Mouse (Mus musculus): ENCODE measurements around the gene Pla2g10. TPM values are rescaled to one million over a fixed set of nuclear protein-coding genes. Genes with fewer than 3 reads are reported as not detected.
"Not testable (repeated sequence)": the region's sequence is repeated elsewhere in the genome, so short reads cannot be mapped to it uniquely, and the experiment has no call there.

The Pla2g10 gene
- polyA plus RNA-seq, 1 experiment from 2014 or later: 0.36 TPM

- H3K36me3 ChIP-seq: no peaks in the 10 kb centered on the region
- H3K4me2 ChIP-seq: no peak overlapping the region
- WGBS: 60% methylated on average over 3 of the region's 3 CpGs
- H3K4me3 ChIP-seq: no peak overlapping the region
- H3K27me3 ChIP-seq: no peaks in the 10 kb centered on the region
- no peaks in the 10 kb centered on the region for H3K4me1 ChIP-seq
- no peak for ATAC-seq (ENCODE audit: insufficient number of reproducible peaks, low FRiP score, low TSS enrichment, low read depth)
- no peak overlapping the region for H3K9ac ChIP-seq
- no peaks in the 10 kb centered on the region for H3K9me3 ChIP-seq
- H3K27ac ChIP-seq: no peak overlapping the region
Observed at GRCm38 (mm10) chr16:13749981-13750380, 19.2 kb upstream of the Pla2g10 start.

GRCm38 (mm10) chr16:13749306-13749705 lies 18.5 kb upstream of the Pla2g10 start:
- WGBS: 61% methylated on average over 5 of the region's 5 CpGs
- Histone ChIP-seq H3K27ac (no peak overlapping the region), H3K4me2 (no peak overlapping the region), H3K36me3 (no peaks in the 10 kb centered on the region), H3K9me3 (no peaks in the 10 kb centered on the region), H3K27me3 (no peaks in the 10 kb centered on the region), H3K4me1 (no peaks in the 10 kb centered on the region), H3K4me3 (no peak overlapping the region), H3K9ac (no peak overlapping the region)
- no peak for ATAC-seq (ENCODE audit: insufficient number of reproducible peaks, low FRiP score, low TSS enrichment, low read depth)

- not testable (repeated sequence) for H3K36me3 ChIP-seq; H3K4me2 ChIP-seq; H3K27ac ChIP-seq; H3K4me3 ChIP-seq; H3K9ac ChIP-seq; H3K9me3 ChIP-seq; H3K4me1 ChIP-seq; H3K27me3 ChIP-seq; ATAC-seq (ENCODE audit: insufficient number of reproducible peaks, low FRiP score, low TSS enrichment, low read depth)
- 31% methylated on average over 10 of the region's 10 CpGs for WGBS
Observed at GRCm38 (mm10) chr16:13748813-13749212, 18.0 kb upstream of the Pla2g10 start.

GRCm38 (mm10) chr16:13748124-13748523 lies 17.3 kb upstream of the Pla2g10 start:
- Histone ChIP-seq H3K27me3 (no peaks in the 10 kb centered on the region), H3K27ac (no peak overlapping the region), H3K4me3 (no peak overlapping the region), H3K4me2 (no peak overlapping the region), H3K4me1 (no peaks in the 10 kb centered on the region), H3K9ac (no peak overlapping the region), H3K36me3 (no peaks in the 10 kb centered on the region), H3K9me3 (no peaks in the 10 kb centered on the region)
- WGBS: 65% methylated on average over 3 of the region's 3 CpGs
- ATAC-seq (ENCODE audit: insufficient number of reproducible peaks, low FRiP score, low TSS enrichment, low read depth): no peak

- Histone ChIP-seq H3K27me3 (no peaks in the 10 kb centered on the region), H3K4me2 (no peak overlapping the region), H3K4me1 (no peaks in the 10 kb centered on the region), H3K4me3 (no peak overlapping the region), H3K36me3 (no peaks in the 10 kb centered on the region), H3K27ac (no peak overlapping the region), H3K9ac (no peak overlapping the region), H3K9me3 (no peaks in the 10 kb centered on the region)
- no peak for ATAC-seq (ENCODE audit: insufficient number of reproducible peaks, low FRiP score, low TSS enrichment, low read depth)
- 90% methylated on average over 8 of the region's 8 CpGs for WGBS
Observed at GRCm38 (mm10) chr16:13747708-13748107, 16.9 kb upstream of the Pla2g10 start.

GRCm38 (mm10) chr16:13740844-13741243 lies 10.1 kb upstream of the Pla2g10 start:
- Histone ChIP-seq H3K4me3 (no peak overlapping the region), H3K4me2 (no peak overlapping the region), H3K36me3 (no peaks in the 10 kb centered on the region), H3K27me3 (no peaks in the 10 kb centered on the region), H3K9ac (no peak overlapping the region), H3K4me1 (peaks cover under 1% of the 10 kb centered on the region; the same call in 1 of the 2 replicates), H3K27ac (no peak overlapping the region), H3K9me3 (no peaks in the 10 kb centered on the region)
- ATAC-seq (ENCODE audit: insufficient number of reproducible peaks, low FRiP score, low TSS enrichment, low read depth): no peak
- WGBS: 65% methylated on average over 2 of the region's 2 CpGs

GRCm38 (mm10) chr16:13739044-13739443 lies 8.3 kb upstream of the Pla2g10 start:
- H3K4me3 ChIP-seq; H3K27ac ChIP-seq; H3K4me2 ChIP-seq; H3K9ac ChIP-seq; H3K9me3 ChIP-seq; H3K36me3 ChIP-seq; ATAC-seq (ENCODE audit: insufficient number of reproducible peaks, low FRiP score, low TSS enrichment, low read depth); H3K27me3 ChIP-seq; H3K4me1 ChIP-seq: not testable (repeated sequence)
- 69% methylated on average over 4 of the region's 4 CpGs for WGBS

GRCm38 (mm10) chr16:13735977-13736376 lies 5.2 kb upstream of the Pla2g10 start:
- ATAC-seq (ENCODE audit: insufficient number of reproducible peaks, low FRiP score, low TSS enrichment, low read depth): no peak

GRCm38 (mm10) chr16:13733518-13734137 lies 2.8 kb upstream of the Pla2g10 start:
- no peak overlapping the region for H3K9ac ChIP-seq
- H3K27me3 ChIP-seq: peaks cover 5% of the 10 kb centered on the region; the same call in 1 of the 2 replicates
- H3K4me1 ChIP-seq: peaks cover 5% of the 10 kb centered on the region; the same call in 1 of the 2 replicates
- no peak overlapping the region for H3K4me2 ChIP-seq
- H3K36me3 ChIP-seq: no peaks in the 10 kb centered on the region
- H3K27ac ChIP-seq: no peak overlapping the region
- no peaks in the 10 kb centered on the region for H3K9me3 ChIP-seq
- H3K4me3 ChIP-seq: no peak overlapping the region
- 28% methylated on average over 9 of the region's 9 CpGs for WGBS
- no peak for ATAC-seq (ENCODE audit: insufficient number of reproducible peaks, low FRiP score, low TSS enrichment, low read depth)

More at GRCm38 (mm10) chr16:13735977-13736376, 5.2 kb upstream of the Pla2g10 start:
- no peaks in the 10 kb centered on the region for H3K36me3 ChIP-seq
- peaks cover 3% of the 10 kb centered on the region; the same call in 1 of the 2 replicates for H3K4me1 ChIP-seq
- no peak overlapping the region for H3K9ac ChIP-seq
- 39% methylated on average over 8 of the region's 8 CpGs for WGBS
- H3K4me2 ChIP-seq: no peak overlapping the region
- no peak overlapping the region for H3K27ac ChIP-seq
- no peaks in the 10 kb centered on the region for H3K27me3 ChIP-seq
- no peaks in the 10 kb centered on the region for H3K9me3 ChIP-seq
- no peak overlapping the region for H3K4me3 ChIP-seq

GRCm38 (mm10) chr16:13732786-13733185 lies 2.0 kb upstream of the Pla2g10 start:
- H3K4me3 ChIP-seq: no peak overlapping the region
- H3K36me3 ChIP-seq: no peaks in the 10 kb centered on the region
- 67% methylated on average over 3 of the region's 3 CpGs for WGBS
- H3K4me2 ChIP-seq: no peak overlapping the region
- no peaks in the 10 kb centered on the region for H3K9me3 ChIP-seq
- no peak overlapping the region for H3K27ac ChIP-seq
- H3K27me3 ChIP-seq: peaks cover 5% of the 10 kb centered on the region; the same call in 1 of the 2 replicates
- peaks cover 5% of the 10 kb centered on the region; the same call in 1 of the 2 replicates for H3K4me1 ChIP-seq
- no peak overlapping the region for H3K9ac ChIP-seq
- ATAC-seq (ENCODE audit: insufficient number of reproducible peaks, low FRiP score, low TSS enrichment, low read depth): no peak

- Histone ChIP-seq H3K4me2 (no peak overlapping the region), H3K9ac (no peak overlapping the region), H3K9me3 (no peaks in the 10 kb centered on the region), H3K27ac (no peak overlapping the region), H3K4me1 (0 out of 2 replicates have a peak, but pooled peaks cover 3% of the 10 kb centered on the region), H3K36me3 (no peaks in the 10 kb centered on the region), H3K27me3 (peaks cover 5% of the 10 kb centered on the region; the same call in 1 of the 2 replicates), H3K4me3 (no peak overlapping the region)
- 81% methylated on average over 4 of the region's 4 CpGs for WGBS
- ATAC-seq (ENCODE audit: insufficient number of reproducible peaks, low FRiP score, low TSS enrichment, low read depth): no peak
Observed at GRCm38 (mm10) chr16:13729428-13729827, 1.4 kb downstream of the Pla2g10 start.

GRCm38 (mm10) chr16:13727811-13728335 lies 2.9 kb downstream of the Pla2g10 start:
- ATAC-seq (ENCODE audit: insufficient number of reproducible peaks, low FRiP score, low TSS enrichment, low read depth): no peak
- Histone ChIP-seq H3K9me3 (no peaks in the 10 kb centered on the region), H3K4me1 (0 out of 2 replicates have a peak, but pooled peaks cover 3% of the 10 kb centered on the region), H3K27me3 (peaks cover 5% of the 10 kb centered on the region; the same call in 1 of the 2 replicates), H3K9ac (no peak overlapping the region), H3K27ac (no peak overlapping the region), H3K36me3 (no peaks in the 10 kb centered on the region), H3K4me2 (no peak overlapping the region), H3K4me3 (no peak overlapping the region)
- WGBS: 79% methylated on average over 5 of the region's 5 CpGs

Data from limb, embryonic 15.5 days (tissue).